Mouse (Mus musculus) limb, embryonic 14.5 days (tissue): ENCODE measurements around the gene Pcsk2. TPM values are rescaled to one million over a fixed set of nuclear protein-coding genes. Genes with fewer than 3 reads are reported as not detected.

Source experiments
- ATAC-seq: fragments of 200-750 bp; cut with Nextera tagmentation; 2 replicates; pipeline ENCODE4 v1.8.0; 2017; ENCODE audit warnings: low read depth, moderate number of reproducible peaks, moderate TSS enrichment; ENCODE audit not compliant: low FRiP score
- DNase-seq: peaks from one replicate; pipeline ENCODE4 v3.0.0-alpha.2; 2015; ENCODE audit warnings: low spot score
- H3K27ac ChIP-seq: fragments of 300-500 bp; sonication (generic); replicated peaks from 2 replicates; pipeline ENCODE4 v1.5.1; 2014; ENCODE audit warnings: low read depth, mild to moderate bottlenecking, low read length, moderate library complexity, mixed read lengths
- H3K27me3 ChIP-seq: fragments of 300-500 bp; sonication (generic); 2 replicates; pipeline ENCODE4 v1.6.1; 2014; ENCODE audit warnings: low read length, mixed read lengths; ENCODE audit not compliant: control insufficient read depth, insufficient read depth
- H3K36me3 ChIP-seq: fragments of 300-500 bp; sonication (generic); 2 replicates; pipeline ENCODE4 v1.6.1; 2014; ENCODE audit warnings: mild to moderate bottlenecking, low read length, moderate library complexity, mixed read lengths; ENCODE audit not compliant: control insufficient read depth, insufficient read depth
- H3K4me1 ChIP-seq: fragments of 300-500 bp; sonication (generic); 2 replicates; pipeline ENCODE4 v1.6.1; 2014; ENCODE audit warnings: antibody characterized with exemption, low read length, mixed read lengths; ENCODE audit not compliant: control insufficient read depth, insufficient read depth
- H3K4me2 ChIP-seq: fragments of 300-500 bp; sonication (generic); replicated peaks from 2 replicates; pipeline ENCODE4 v1.6.1; 2014; ENCODE audit warnings: low read depth, mild to moderate bottlenecking, low read length, moderate library complexity; ENCODE audit not compliant: severe bottlenecking
- H3K4me3 ChIP-seq: fragments of 300-500 bp; sonication (generic); replicated peaks from 2 replicates; pipeline ENCODE4 v1.5.1; 2014; ENCODE audit warnings: low read length
- H3K9ac ChIP-seq: fragments of 300-500 bp; sonication (generic); 2 replicates; pipeline ENCODE4 v1.6.1; 2014; ENCODE audit warnings: mild to moderate bottlenecking, low read depth, low read length, moderate library complexity; ENCODE audit not compliant: severe bottlenecking
- H3K9me3 ChIP-seq: fragments of 300-500 bp; sonication (generic); 2 replicates; pipeline ENCODE4 v1.6.1; 2016; ENCODE audit warnings: low read length; ENCODE audit not compliant: control insufficient read depth
- POLR2A ChIP-seq: fragments of 200-500 bp; IDR thresholded peaks from 2 replicates; pipeline ENCODE4 v1.8.0; 2012; ENCODE audit warnings: inconsistent platforms, mild to moderate bottlenecking, moderate library complexity, borderline replicate concordance; ENCODE audit not compliant: insufficient read depth, insufficient read length; ENCODE audit errors: extremely low read depth
- WGBS: fragments of 180-500 bp; shearing (Covaris S2); extraction: QIAGEN DNeasy Blood & Tissue Kit; methylation state at CpG from one replicate; pipeline ENCODE4 v1.1.7; 2014; 5-methylcytosine and 5-hydroxymethylcytosine counted together
- polyA plus RNA-seq, 2 experiments: library from polyadenylated mRNA; depleted of rRNA in 1 of 2; stranded (reverse) in 1 of 2; unstranded in 1 of 2; fragments of >200 nt; fragmentation: Nextera tagmentation in 1 of 2; extraction: Ambion mirVana in 1 of 2; gene quantifications; 2 replicates each; pipeline versions ENCODE4 v1.2.1 to v1.2.3; 2012 to 2014

Gene Pcsk2
- polyA plus RNA-seq, 2 experiments, result 1.0 to 1.2 TPM

DNA sequence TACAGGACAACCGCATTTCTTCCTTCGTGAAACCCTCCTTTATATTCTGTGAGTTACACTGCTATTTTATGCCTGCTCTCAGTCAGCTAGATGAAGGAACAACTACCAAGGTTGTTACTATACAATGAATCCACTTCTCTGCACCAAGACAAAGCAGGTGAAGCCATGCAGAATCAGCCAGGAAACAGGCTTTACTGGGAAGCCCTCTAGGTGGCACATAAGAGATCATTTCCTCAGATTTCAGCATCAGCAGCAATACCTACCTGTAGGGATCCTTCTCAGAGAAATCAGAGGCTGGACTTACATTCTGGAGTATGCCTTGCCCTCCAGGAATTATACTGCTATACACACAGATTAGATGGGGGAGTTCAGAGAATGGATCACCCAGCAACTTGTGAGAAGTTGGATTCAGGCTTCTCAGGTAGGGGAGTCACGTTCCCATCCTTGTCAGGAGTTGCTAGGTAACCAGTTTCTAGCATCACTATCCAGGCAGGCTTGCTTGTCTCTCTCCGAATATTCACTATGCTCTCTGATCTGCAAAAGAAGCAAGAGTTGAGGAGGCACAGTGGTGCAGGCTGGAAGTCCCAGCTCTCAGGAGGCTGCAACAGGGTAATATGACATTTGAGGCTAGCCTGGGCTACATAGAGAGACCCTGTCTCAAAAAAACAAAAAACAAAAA is 250.5 kb downstream of the Pcsk2 start:
- no peaks in the 10 kb centered on the region for H3K9me3 ChIP-seq
- no peak for ATAC-seq
- 72% methylated on average over 4 of the region's 4 CpGs for WGBS
- H3K27ac ChIP-seq, result no peak overlapping the region
- H3K9ac ChIP-seq, result no peak overlapping the region
- TF ChIP-seq POLR2A, result no peak
- no peak for DNase-seq
- no peak overlapping the region for H3K4me3 ChIP-seq
- H3K4me1 ChIP-seq, result no peaks in the 10 kb centered on the region
- H3K27me3 ChIP-seq, result no peaks in the 10 kb centered on the region
- H3K36me3 ChIP-seq, result no peaks in the 10 kb centered on the region
- no peak overlapping the region for H3K4me2 ChIP-seq

DNA sequence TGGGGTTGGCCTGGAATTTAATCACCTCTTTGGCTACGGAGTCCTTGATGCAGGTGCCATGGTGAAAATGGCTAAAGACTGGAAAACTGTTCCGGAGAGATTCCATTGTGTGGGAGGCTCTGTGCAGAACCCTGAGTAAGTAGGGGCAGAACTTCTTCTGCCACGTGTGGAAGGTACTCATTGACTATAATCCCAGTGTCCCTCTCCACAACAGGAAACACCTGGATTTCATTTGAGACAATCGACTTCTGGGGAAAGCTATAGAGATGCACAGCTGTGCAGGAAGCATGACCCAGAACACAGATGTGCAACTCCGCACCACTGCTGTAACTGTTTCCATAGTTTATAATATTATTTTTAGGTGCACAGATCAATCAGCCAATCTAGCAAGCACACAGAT is 255.1 kb downstream of the Pcsk2 start:
- Histone ChIP-seq H3K9ac (no peak overlapping the region), H3K36me3 (no peaks in the 10 kb centered on the region), H3K27ac (no peak overlapping the region), H3K27me3 (no peaks in the 10 kb centered on the region), H3K4me1 (no peaks in the 10 kb centered on the region), H3K9me3 (no peaks in the 10 kb centered on the region), H3K4me2 (no peak overlapping the region), H3K4me3 (no peak overlapping the region)
- WGBS, result 36% methylated on average over 5 of the region's 5 CpGs
- DNase-seq, result no peak
- peak; percentile 73; the same call in 1 of the 2 replicates for ATAC-seq
- no peak for TF ChIP-seq POLR2A

DNA sequence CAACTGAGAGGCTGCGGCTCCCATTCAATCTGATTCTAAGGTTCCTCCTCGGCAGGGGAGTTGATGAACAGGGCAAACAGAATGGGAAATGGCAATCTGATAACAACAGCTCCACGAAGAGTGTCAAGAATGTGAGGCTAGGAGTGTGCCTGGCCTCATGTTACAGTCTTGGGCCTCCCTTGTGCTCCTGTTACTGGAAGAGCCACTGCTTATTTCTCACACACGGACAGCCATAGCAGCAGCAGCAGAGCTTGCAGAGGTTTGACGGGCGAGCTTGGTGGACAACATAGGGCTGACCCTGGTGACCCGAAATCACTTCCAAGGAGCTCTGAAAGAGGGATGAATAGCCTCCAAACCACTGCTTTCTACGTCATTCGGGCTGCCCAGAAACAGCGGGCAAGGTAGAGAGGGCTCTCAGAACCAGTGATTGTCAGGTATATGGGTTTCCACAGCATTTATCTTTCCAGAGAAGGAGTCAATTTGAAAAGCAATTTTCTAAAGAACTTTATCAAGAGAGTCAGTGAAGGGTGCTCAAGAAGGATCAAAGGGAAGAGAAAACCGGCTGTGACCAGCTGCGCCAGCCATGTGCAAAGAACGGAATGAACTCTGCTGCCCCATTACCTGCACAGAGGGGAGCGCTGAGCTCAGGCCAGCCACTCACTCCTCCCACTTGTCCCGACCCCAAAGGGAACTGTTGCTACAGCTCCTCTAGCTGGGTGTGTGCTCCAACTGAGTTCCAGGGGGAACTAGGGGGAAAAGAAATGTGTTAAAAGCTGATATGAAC is 260.4 kb downstream of the Pcsk2 start:
- WGBS, result 65% methylated on average over 15 of the region's 15 CpGs
- H3K4me1 ChIP-seq, result no peaks in the 10 kb centered on the region
- ATAC-seq, result no peak
- DNase-seq, result no peak
- H3K4me2 ChIP-seq, result no peak overlapping the region
- H3K27ac ChIP-seq, result no peak overlapping the region
- no peaks in the 10 kb centered on the region for H3K36me3 ChIP-seq
- TF ChIP-seq POLR2A, result no peak
- H3K9ac ChIP-seq, result no peak overlapping the region
- H3K27me3 ChIP-seq, result no peaks in the 10 kb centered on the region
- H3K9me3 ChIP-seq, result no peaks in the 10 kb centered on the region
- H3K4me3 ChIP-seq, result no peak overlapping the region

DNA sequence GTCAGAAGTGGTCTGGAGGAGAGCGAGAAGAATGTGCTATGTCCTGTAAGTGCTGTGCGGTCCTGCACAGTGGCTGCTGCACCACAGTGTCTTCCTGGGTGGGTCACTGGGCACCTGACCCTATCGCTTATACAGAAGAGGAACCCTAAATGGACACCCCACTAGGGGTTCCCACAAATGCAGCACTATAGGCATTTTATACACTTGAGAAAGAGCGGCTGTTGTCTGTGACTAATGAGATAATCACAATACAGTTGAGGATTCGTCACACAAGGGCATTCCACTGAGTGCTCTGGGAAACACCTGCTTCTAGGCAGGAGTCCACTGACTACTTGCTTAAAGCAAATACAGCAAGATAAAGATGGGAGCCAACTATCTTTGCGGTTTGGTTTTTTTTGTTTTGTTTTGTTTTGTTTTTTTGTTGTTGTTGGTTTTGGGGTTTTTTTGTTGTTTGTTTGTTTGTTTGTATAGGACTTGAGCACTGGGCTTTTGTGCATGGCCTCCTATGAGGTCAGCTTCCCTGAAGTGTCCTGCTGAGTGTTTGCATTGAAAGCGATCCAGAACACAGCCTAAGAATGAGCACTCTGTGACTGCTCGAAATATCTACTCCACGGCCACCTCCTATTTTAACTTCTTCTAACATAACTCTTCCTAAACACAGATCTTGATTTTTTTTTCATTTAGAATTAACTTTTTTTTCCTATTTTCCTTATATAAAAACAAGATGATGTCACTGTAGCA is 261.1 kb downstream of the Pcsk2 start:
- peak; percentile 80; the same call in 1 of the 2 replicates for ATAC-seq

DNA sequence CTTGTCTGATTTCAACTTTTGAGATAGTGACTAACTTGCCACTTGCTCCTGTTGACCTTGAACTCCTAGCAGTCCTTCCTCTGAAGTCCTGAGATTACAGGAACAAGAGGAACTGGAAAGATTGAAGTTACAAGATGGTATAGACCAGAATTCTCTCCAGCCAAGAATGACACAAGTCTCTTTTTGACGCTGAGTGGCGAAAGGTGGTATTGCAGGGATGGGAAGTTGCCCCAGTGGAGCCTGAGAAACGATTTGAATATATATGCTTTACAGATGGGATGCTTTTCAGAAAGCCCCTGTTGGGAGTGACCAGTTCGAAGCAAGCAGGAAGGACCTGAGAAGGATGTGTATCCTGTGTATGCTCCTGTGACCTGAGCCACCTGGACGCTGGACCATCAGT is 262.8 kb downstream of the Pcsk2 start:
- ATAC-seq, result no peak
- TF ChIP-seq POLR2A, result no peak
- Histone ChIP-seq H3K4me1 (no peaks in the 10 kb centered on the region), H3K9ac (no peak overlapping the region), H3K9me3 (no peaks in the 10 kb centered on the region), H3K36me3 (no peaks in the 10 kb centered on the region), H3K27ac (no peak overlapping the region), H3K4me3 (no peak overlapping the region), H3K4me2 (no peak overlapping the region), H3K27me3 (no peaks in the 10 kb centered on the region)
- no peak for DNase-seq
- WGBS, result 68% methylated on average over 5 of the region's 5 CpGs

More for the DNA sequence above, 261.1 kb downstream of the Pcsk2 start:
- Histone ChIP-seq H3K4me2 (no peak overlapping the region), H3K27me3 (no peaks in the 10 kb centered on the region), H3K36me3 (no peaks in the 10 kb centered on the region), H3K27ac (no peak overlapping the region), H3K9ac (no peak overlapping the region), H3K4me3 (no peak overlapping the region), H3K4me1 (no peaks in the 10 kb centered on the region), H3K9me3 (no peaks in the 10 kb centered on the region)
- WGBS, result 82% methylated on average over 9 of the region's 9 CpGs
- TF ChIP-seq POLR2A, result no peak
- no peak for DNase-seq
